Mouse (Mus musculus) liver, adult 2 months (tissue): ENCODE measurements at regions not wholly inside any gene's neighbourhood (a gene's known extent, or its start where the extent isn't known, plus 50 kb on each side); places are given as distances from the start of the nearest gene placed in this dataset.

Experiments
- CTCF ChIP-seq: fragments of 200-500 bp; IDR thresholded peaks from 2 replicates; pipeline ENCODE4 v1.5.1; 2011; ENCODE audit warnings: low read depth, low read length, control low read depth
- POLR2A ChIP-seq: fragments of 200-500 bp; IDR thresholded peaks from 2 replicates; pipeline ENCODE4 v1.6.1; 2011; ENCODE audit warnings: low read length, control low read depth; ENCODE audit not compliant: insufficient read depth; ENCODE audit errors: extremely low read depth

DNA sequence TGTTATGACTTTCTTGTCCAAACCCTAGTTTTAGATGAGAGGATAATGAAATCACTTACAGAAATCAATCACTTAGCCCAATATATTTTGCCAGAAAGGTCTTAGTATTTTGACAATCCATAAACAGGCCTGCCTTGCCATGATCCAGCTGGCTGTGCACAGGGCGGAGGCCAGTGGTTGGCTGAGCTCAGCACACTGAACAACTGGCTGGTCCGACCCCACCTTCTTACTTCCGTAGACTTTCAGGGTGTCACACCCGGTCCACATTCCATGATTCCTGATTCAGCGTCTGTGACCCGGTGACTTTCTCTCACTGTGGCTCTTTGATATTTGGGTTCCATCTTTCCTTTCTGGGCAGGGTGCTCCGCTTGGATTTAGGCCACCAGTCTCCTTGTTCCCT, 133.8 kb downstream of the Phlda1 start:
- TF ChIP-seq POLR2A (no peak), CTCF (no peak)
